Mouse (Mus musculus): ENCODE measurements at regions not wholly inside any gene's neighbourhood (a gene's known extent, or its start where the extent isn't known, plus 50 kb on each side); places are given as distances from the start of the nearest gene placed in this dataset.

DNA sequence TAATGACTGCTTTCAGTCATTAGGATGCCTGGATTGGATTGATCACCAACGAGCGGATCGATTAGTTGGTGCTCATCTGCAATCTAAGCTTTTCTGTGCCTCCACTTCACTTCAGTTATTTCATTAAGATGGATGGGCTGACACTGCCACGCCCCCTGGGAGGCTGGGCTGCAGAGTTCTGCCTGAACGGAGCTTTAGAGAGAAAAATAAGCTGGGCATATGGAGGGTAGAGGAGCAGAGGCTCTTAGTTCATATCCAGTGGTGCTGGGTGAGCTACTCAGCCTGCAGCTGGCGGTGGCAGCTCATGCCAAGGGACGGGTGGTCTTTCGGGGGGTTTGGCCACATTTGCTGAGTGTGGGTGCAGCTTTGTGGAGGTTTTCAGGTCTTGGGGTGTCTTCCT lies 256.4 kb upstream of the Dusp10 start:
- DNase-seq, result no peak

GRCm38 (mm10) chr1:183763864-183764726 lies 249.0 kb upstream of the Dusp10 start:
- DNase-seq, result no peak

DNA sequence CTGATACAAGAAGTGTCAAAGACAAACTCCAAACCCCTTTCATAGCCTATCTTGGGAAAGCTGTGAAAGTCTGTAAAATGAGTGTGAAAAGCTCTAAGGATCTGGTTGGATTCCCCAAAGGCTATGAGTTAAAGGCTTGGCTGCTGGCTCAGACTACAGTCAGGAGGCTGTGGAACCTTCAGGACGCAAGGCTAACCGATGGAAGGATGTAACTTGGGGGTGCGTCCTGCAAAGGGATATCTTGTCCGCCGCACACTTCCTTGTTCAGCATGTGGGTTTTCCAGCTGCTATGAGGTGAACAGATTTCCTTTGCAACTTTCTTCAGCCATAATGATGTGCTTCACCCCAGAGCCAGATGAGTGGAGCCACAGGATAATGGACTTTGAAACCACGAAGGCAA lies 240.3 kb upstream of the Dusp10 start:
- no peak for DNase-seq

GRCm38 (mm10) chr1:183780180-183780579 lies 232.9 kb upstream of the Dusp10 start:
- DNase-seq, result no peak

- no peak for DNase-seq
These were observed 232.3 kb upstream of the Dusp10 start for GRCm38 (mm10) chr1:183780779-183781178.

- DNase-seq, result no peak
These were observed 229.5 kb upstream of the Dusp10 start for GRCm38 (mm10) chr1:183783440-183784130.

DNA sequence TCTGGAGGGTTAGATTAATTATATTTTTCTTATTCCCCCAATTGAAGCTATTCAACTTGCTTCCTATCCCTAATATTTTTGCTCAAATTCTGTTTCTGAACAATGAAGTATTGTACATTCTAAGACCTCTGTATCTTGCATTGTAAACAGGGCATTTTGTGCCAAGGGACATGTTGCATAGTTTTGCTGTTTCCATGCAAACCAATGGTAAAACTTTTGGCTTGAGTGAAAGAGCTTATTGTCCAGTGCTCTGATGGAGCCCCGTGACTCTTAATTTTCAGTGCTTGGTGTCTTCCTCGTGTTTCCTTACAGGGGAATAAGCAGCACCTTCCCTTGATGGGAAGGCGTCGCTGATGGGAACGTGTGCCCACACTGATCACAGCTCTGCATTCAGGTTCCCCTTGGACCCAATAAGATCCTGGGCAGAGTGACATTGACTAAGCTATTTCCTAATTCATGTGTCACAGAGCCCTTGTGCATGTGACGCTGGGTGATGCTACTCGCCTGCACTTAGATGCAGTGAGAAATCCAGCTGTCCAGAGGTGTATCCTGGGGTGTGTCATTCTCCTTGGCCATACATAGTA lies 220.8 kb upstream of the Dusp10 start:
- no peak for DNase-seq

- DNase-seq, result no peak
These were observed 219.8 kb upstream of the Dusp10 start for GRCm38 (mm10) chr1:183793324-183793723.

GRCm38 (mm10) chr1:183793913-183794445 lies 219.1 kb upstream of the Dusp10 start:
- no peak for DNase-seq

- DNase-seq, result no peak
These were observed 210.8 kb upstream of the Dusp10 start for GRCm38 (mm10) chr1:183802351-183802750.

DNA sequence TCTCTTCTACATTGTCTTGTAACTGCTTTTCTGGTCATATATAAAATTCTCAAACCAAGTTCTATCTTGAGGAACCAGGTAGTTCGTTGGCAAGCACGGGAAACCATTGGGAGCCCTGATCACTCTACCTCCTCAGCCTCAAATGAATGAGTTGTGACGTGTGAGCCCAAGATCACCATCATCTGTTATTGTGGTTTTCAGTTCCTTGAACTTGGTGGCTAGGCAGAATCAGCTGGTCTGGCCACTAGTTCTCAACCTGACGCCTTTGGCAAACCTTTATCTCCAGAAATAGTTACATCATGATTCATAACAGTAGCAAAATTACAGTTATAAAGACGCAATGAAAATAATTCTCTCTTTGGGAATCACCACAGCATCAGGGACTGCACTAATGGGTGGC lies 209.7 kb upstream of the Dusp10 start:
- no peak for DNase-seq

GRCm38 (mm10) chr1:183803826-183804225 lies 209.3 kb upstream of the Dusp10 start:
- no peak for DNase-seq

DNA sequence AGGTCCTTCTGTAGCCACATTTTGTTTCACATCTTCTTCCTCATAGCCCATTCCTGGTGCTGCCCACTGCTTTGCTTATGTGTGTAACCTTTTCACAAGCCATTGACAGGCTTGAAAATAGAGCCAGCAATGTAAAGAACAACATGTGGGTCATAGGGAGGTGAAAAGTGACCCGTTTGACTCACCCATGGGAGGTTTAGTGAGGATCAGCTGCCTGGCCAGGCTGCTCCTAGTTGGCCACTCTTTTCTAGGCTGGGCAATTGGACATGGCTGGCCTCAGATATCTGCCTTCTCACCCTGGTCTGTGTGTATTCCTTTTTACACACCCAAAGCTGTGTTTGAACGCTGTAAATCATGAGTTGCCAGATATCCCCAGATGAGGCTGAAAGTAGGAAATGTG lies 208.8 kb upstream of the Dusp10 start:
- no peak for DNase-seq

DNA sequence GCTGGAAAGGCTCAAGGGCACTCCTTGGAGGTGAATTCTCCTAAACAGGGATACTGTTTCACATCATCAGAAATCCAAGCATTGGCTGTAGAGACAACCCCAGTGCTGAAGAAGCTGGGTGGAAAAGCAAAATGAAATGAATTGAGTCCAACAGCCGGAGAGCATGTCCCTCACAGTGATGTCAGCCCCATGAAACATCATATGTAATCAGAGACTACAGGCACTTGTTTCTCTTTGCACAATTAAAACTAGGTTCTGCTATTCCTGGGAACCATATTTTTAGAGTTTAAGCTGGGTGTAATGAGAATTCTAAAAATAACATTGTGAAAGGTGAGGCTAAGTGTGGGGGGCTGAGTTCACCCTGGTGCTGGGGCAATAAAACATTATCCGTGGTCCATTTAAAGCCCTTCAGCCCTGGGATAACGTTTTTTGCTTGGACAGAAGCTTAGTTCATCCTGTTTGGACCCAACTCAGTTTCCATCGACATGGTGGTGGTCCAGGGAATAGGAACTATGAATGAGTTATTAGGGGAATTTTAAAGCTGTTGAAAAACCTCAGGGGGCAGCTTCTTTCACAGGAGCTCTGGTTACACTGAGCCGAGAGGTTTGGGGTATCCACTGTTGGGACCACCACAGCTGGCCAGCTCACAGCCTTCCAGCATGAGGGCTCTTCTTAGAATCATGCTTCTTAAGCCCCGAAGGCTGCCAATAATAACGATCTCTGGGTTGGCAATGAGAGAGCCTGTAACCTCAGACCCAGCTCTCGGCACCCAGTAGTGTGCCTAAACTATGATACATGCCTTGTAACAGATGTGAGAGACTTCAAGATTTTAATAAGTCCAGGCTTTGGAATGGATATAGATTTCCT lies 206.0 kb upstream of the Dusp10 start:
- DNase-seq, result no peak

GRCm38 (mm10) chr1:183808168-183808567 lies 204.9 kb upstream of the Dusp10 start:
- DNase-seq, result no peak

DNA sequence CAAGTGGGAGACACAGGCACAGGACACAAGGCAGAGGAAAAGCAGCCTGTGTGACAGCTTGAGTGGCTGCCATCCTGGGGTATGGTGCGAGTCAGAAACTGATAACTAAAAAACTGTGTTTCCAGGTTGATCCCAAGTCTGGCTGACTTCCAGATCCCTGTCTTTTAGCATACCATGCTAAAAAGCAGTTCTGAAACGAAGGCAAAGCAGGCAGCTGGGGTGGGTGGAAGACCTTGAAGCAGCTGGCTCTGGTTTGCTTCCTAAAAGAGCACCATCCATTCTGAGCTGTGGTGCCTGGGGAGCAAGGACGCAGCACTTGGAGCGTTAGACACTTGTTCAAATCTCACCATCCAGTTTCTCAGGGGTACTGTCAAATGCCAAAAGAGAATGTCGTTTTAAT lies 192.5 kb upstream of the Dusp10 start:
- peak in 1 of 2 experiments; percentile 3 for DNase-seq

DNA sequence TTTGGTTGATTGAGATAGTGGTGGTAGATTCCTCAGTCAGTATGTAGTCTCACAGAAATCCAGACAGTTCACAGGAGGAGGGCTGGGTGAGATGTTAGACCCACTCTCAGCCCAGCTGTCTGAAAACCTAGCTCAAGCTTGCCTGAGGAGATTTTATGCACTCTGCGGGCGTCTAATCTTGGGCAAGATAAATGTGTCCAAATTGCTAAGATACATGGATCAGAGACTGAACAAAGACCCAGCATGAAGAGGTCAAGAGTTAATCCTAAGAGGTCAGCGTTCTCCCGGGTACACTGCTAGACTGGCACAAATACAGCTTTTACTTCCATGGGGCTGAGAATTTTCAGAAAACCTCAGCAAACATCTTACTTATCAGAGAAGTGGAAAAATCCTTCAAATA lies 186.8 kb upstream of the Dusp10 start:
- DNase-seq, result no peak

GRCm38 (mm10) chr1:183845135-183845534 lies 168.0 kb upstream of the Dusp10 start:
- no peak for DNase-seq

DNA sequence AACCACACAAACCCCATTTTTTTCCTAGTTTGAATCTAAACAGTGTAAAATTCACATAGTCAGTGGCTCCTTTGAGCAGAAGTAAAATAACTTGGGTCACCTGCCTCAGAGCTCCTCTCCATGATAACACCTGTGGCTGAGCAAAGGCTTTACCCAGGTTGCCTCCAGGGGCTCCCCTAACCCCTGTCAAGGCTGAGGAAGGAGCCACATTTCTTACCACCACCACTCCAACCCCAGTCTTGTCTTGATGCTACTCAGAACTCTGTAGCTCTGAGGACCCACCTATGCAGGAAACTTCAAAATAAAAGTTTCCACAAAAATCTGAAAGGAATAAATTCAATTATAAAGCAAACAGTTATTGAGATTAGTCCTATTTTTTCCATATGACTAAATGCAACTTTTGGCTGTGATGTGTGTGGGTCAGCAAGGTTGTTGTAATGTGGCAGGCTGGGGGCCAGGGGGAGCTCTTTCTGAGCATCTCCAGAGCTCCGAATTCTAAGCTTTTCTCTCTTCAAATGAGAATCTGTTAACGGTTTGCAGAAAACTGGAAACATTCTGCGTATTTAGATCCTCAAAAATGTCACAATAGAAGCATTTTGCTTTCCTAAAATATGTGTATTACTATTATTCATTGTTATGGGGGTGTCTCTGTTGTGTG lies 159.0 kb upstream of the Dusp10 start:
- DNase-seq, result peak in 1 of 2 experiments; percentile 9

GRCm38 (mm10) chr1:183865111-183865510 lies 148.0 kb upstream of the Dusp10 start:
- no peak for DNase-seq

DNA sequence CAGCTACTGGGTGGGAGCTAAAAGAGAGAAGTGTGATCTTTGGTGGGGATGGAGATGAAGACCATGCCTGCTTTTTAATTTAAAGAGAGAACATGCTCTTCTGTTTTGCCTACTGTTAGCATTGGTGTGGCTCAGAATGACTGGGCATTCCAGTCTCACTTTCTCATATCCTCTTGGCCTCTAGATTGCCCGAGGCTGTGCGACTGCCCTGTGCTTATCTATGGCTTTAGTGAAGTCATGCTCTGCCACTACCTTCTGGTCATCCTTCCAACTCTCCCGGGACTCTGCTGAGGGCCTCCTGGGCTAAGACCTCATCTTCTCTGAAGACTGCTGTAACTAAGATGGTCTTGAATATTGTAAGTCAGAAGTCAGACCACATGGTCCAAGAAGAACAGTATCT lies 147.5 kb upstream of the Dusp10 start:
- no peak for DNase-seq

- no peak for DNase-seq
These were observed 144.1 kb upstream of the Dusp10 start for GRCm38 (mm10) chr1:183868965-183869364.
